12 mouse cellular contexts compared by ENCODE assay signal in genomic region chr2:165392156-165392555, GRCm38 (mm10). TPM values are rescaled to one million over a fixed set of nuclear protein-coding genes. Genes with fewer than 3 reads are reported as not detected.
"Had no signal": no experiment of that assay in that cellular context is flagged by ENCODE, and none has a peak within 500 bp of the region (broad histone marks: within the 10 kb centered on the region; RNA-seq: fewer than 3 reads in every experiment).

No protein-coding gene starts in this region.

- ATAC-seq: intestine, embryonic 16.5 days; midbrain, embryonic 16.5 days had no signal

- H3K27ac ChIP-seq: kidney, embryonic 15.5 days; neural tube, embryonic 13.5 days had no signal

- H3K4me3 ChIP-seq: kidney, embryonic 15.5 days; liver, embryonic 15.5 days; megakaryocyte, embryonic 14.5 days; neural tube, embryonic 13.5 days had no signal

RNA-seq across cellular contexts. Expression of gene Ocstamp, which starts 8.0 kb away (rescaled TPM):
- total RNA-seq: layer of hippocampus, postnatal 36 days; left cerebral cortex, postnatal 4 days had no signal
- polyA plus RNA-seq: lung, embryonic 14.5 days; thymus, postnatal 0 days had no signal

RNA-seq across cellular contexts. Expression of gene Zfp663, which starts 23.6 kb away (rescaled TPM):
- polyA plus RNA-seq: kidney, adult 2 months; large intestine, adult 2 months; liver, embryonic 15.5 days; thymus, postnatal 0 days had no signal
